Mouse (Mus musculus) embryo, embryonic 11 days (tissue): Measurements from ENCODE around the gene Psma6.

ENCODE experiments used
- DNase-seq: peaks from one replicate; pipeline ENCODE4 v3.0.0-alpha.2; 2015

Gene Psma6

DNA sequence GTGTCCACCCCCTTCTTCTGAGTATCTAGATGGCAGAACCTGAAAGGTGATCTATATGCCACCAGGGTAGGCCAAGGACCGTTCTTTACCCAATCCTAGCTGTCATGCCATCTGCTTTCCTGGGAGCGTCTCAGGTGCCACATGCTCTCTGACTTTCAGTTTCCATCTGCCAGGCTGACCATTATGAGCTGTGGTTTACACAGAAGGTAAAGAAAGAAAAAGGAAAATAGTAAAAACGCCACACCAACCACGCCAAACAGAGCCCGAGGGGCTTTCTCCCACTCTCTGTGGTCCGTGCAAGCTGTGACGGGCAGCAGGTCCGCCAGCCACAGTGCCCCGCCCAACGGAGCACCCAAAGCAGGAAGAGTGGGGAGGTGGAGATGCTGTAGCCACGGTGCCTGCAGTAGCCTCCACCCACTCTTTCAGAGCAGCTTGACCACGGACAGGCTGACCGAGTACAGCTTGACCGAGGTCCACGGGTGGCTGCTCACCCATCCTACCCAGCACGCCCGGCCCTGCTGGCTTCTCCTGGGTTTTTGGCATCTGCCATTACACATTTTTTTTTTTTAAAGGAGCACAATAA is 81.5 kb downstream of the Psma6 start:
- DNase-seq = no peak

DNA sequence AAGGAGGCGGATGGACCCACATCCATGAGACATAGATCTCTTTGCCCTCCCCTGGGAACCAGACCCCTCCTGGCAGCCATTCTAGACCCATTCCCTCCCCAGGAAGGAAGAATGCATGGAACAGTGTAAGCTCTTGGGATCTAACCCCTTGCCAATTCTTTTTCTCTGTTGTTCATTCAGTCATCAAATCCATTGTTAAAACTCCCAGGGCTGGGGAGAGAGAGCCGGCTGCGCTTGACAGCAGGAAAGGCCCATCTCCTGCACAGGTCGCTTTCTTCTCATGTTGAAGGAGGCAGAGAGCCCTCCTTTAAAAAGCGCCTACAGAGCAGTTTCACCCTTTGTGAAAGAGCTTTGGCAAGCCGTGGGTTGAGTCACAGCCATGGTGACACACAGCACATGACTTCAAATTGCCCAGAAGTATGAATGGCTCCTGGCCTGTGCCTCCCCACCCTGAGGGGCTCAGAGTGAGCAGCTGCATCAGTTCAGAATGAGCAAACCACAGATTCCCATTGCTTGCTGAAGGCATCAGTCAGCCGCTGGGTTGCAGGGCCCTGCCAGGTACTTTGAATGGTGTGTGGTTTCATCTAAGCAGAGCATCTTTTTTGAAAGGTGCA is 82.2 kb downstream of the Psma6 start:
- DNase-seq = no peak

DNA sequence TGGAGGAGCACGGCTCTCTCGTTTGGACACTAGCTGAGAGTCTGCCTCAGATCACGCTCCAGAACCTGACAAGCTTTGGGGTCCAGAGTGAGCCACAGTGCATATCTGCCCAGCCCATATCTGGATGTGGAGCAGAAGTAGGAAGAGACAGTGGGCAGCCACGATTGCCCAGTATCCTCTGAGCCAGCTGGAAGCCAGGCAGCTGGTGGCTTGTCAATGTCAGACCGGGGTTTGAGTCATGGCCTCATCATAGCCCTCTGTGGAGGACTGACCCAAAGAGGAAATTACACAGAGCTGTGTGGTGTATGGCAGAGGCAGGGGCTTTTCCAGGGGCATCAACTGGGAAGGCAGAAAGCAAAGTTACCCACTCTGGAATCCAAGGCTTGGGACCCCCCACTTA is 82.8 kb downstream of the Psma6 start:
- DNase-seq = no peak

DNA sequence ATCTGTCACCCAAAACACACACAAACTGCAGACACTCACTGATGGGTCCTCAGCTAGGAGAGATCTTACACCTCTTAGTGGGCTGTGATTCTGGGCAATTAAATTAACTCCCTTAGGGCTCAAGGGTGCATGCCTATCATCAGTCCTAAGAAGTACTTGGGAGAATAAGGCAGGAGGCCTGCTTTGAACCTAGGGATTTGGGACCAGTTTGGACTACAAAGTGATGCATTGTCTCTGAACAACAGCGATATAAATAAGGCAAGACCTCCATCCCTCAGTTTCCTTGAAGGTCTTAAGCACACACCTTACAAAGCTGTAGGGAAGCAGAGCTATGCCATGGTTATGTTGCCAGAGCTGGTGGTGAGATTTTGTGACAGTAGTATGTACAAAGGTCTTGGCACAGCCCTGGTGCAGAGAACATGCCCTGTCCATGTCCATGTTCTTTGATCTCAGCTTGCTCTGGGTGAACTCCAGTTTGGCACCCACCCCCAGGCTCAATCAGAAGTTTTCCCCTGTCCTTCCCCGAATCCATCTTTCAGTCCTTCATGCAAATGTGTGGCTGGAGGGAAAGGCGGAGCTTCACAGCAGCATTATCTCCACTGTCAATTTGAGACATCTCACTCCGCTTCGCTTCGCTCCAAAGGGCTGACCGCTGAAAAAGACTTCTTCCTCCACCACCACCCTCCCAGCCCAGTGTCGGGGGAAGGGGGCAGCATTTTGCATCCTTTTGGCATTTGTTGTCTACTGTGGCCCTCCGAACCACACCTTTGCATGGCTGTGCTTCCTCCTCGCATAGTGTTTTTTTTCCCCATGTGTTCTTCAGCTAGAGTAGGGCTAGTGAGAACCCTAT is 83.5 kb downstream of the Psma6 start:
- no peak for DNase-seq
